Mouse (Mus musculus): ENCODE measurements around the gene Clec16a. TPM values are rescaled to one million over a fixed set of nuclear protein-coding genes. Genes with fewer than 3 reads are reported as not detected.

Clec16a gene
- polyA plus RNA-seq, 2 experiments, result 2.7 to 10.0 TPM

- H3K4me2 ChIP-seq (ENCODE audit: low read depth), result no peak overlapping the region
- 28% methylated on average over 2 of the region's 2 CpGs for WGBS (ENCODE audit: insufficient replicate concordance)
- H3K4me1 ChIP-seq (replicated peaks; ENCODE audit: control insufficient read depth in 2 of 2, insufficient read depth in 2 of 2, low read length in 1 of 2), result peaks cover 0 to 19% of the 10 kb centered on the region in 2 experiments; a peak in 2 of 4 replicates
- ATAC-seq (ENCODE audit: insufficient read depth) (no peak), DNase-seq (ENCODE audit: low read depth in 3 of 3, low spot score in 3 of 3) (no peak)
- H3K36me3 ChIP-seq (replicated peaks; ENCODE audit: control insufficient read depth, insufficient read depth, low read depth), result no peaks in the 10 kb centered on the region
- H3K27ac ChIP-seq, result no peak overlapping the region
- H3K9me3 ChIP-seq (ENCODE audit: control insufficient read depth, low read length), result no peaks in the 10 kb centered on the region
- no peak for TF ChIP-seq CTCF (IDR thresholded peaks at IDR 0.05; ENCODE audit: low read depth)
- TF ChIP-seq EP300 (IDR thresholded peaks at IDR 0.05; ENCODE audit: low read depth), result no peak
- H3K27me3 ChIP-seq (ENCODE audit: control insufficient read depth, insufficient read depth, low read length), result no peaks in the 10 kb centered on the region
- no peak overlapping the region for H3K9ac ChIP-seq (replicated peaks)
- no peak overlapping the region for H3K4me3 ChIP-seq (ENCODE audit: insufficient read depth in 1 of 2, low read depth in 2 of 2, low read length in 2 of 2)
Observed at GRCm38 (mm10) chr16:10661385-10661784, 116.2 kb downstream of the Clec16a start.

- DNase-seq (ENCODE audit: low read depth in 3 of 3, low spot score in 3 of 3) (no peak), ATAC-seq (ENCODE audit: insufficient read depth) (peak; percentile 69)
- TF ChIP-seq CTCF (IDR thresholded peaks at IDR 0.05; ENCODE audit: low read depth) (no peak), EP300 (IDR thresholded peaks at IDR 0.05; ENCODE audit: low read depth) (no peak)
- peaks cover 0 to 13% of the 10 kb centered on the region in 2 experiments; a peak in 1 of 4 replicates for H3K4me1 ChIP-seq (replicated peaks; ENCODE audit: control insufficient read depth in 2 of 2, insufficient read depth in 2 of 2, low read length in 1 of 2)
- H3K36me3 ChIP-seq (replicated peaks; ENCODE audit: control insufficient read depth, insufficient read depth, low read depth), result no peaks in the 10 kb centered on the region
- H3K4me2 ChIP-seq (ENCODE audit: low read depth), result no peak overlapping the region
- no peaks in the 10 kb centered on the region for H3K27me3 ChIP-seq (ENCODE audit: control insufficient read depth, insufficient read depth, low read length)
- WGBS (ENCODE audit: insufficient replicate concordance), result 57% methylated on average over 12 of the region's 12 CpGs
- H3K27ac ChIP-seq, result no peak overlapping the region
- no peak overlapping the region for H3K9ac ChIP-seq (replicated peaks)
- no peak overlapping the region for H3K4me3 ChIP-seq (ENCODE audit: insufficient read depth in 1 of 2, low read depth in 2 of 2, low read length in 2 of 2)
- H3K9me3 ChIP-seq (ENCODE audit: control insufficient read depth, low read length), result no peaks in the 10 kb centered on the region
Observed at GRCm38 (mm10) chr16:10663890-10664731, 119.0 kb downstream of the Clec16a start.

- Histone ChIP-seq H3K9ac (replicated peaks) (no peak overlapping the region), H3K4me2 (ENCODE audit: low read depth) (no peak overlapping the region), H3K4me1 (replicated peaks; ENCODE audit: control insufficient read depth in 2 of 2, insufficient read depth in 2 of 2, low read length in 1 of 2) (peaks cover 0 to 13% of the 10 kb centered on the region in 2 experiments; a peak in 1 of 4 replicates), H3K27me3 (ENCODE audit: control insufficient read depth, insufficient read depth, low read length) (no peaks in the 10 kb centered on the region), H3K9me3 (ENCODE audit: control insufficient read depth, low read length) (no peaks in the 10 kb centered on the region), H3K4me3 (ENCODE audit: insufficient read depth in 1 of 2, low read depth in 2 of 2, low read length in 2 of 2) (no peak overlapping the region), H3K36me3 (replicated peaks; ENCODE audit: control insufficient read depth, insufficient read depth, low read depth) (no peaks in the 10 kb centered on the region), H3K27ac (no peak overlapping the region)
- ATAC-seq (ENCODE audit: insufficient read depth) (peak; percentile 56), DNase-seq (ENCODE audit: low read depth in 3 of 3, low spot score in 3 of 3) (no peak)
- WGBS (ENCODE audit: insufficient replicate concordance), result 25% methylated on average over 12 of the region's 12 CpGs
- TF ChIP-seq CTCF (IDR thresholded peaks at IDR 0.05; ENCODE audit: low read depth), result peak; percentile 78
- TF ChIP-seq EP300 (IDR thresholded peaks at IDR 0.05; ENCODE audit: low read depth), result no peak
Observed at GRCm38 (mm10) chr16:10664921-10665894, 120.1 kb downstream of the Clec16a start.

- Histone ChIP-seq H3K9ac (replicated peaks) (no peak overlapping the region), H3K4me2 (ENCODE audit: low read depth) (no peak overlapping the region), H3K4me3 (ENCODE audit: insufficient read depth in 1 of 2, low read depth in 2 of 2, low read length in 2 of 2) (no peak overlapping the region), H3K27ac (no peak overlapping the region), H3K36me3 (replicated peaks; ENCODE audit: control insufficient read depth, insufficient read depth, low read depth) (no peaks in the 10 kb centered on the region), H3K4me1 (replicated peaks; ENCODE audit: control insufficient read depth in 2 of 2, insufficient read depth in 2 of 2, low read length in 1 of 2) (peaks cover 0 to 13% of the 10 kb centered on the region in 2 experiments; a peak in 1 of 4 replicates), H3K27me3 (ENCODE audit: control insufficient read depth, insufficient read depth, low read length) (no peaks in the 10 kb centered on the region), H3K9me3 (ENCODE audit: control insufficient read depth, low read length) (no peaks in the 10 kb centered on the region)
- TF ChIP-seq EP300 (IDR thresholded peaks at IDR 0.05; ENCODE audit: low read depth) (no peak), CTCF (IDR thresholded peaks at IDR 0.05; ENCODE audit: low read depth) (no peak)
- no peak for DNase-seq (ENCODE audit: low read depth in 3 of 3, low spot score in 3 of 3)
- no peak for ATAC-seq (ENCODE audit: insufficient read depth)
- 61% methylated on average over 3 of the region's 3 CpGs for WGBS (ENCODE audit: insufficient replicate concordance)
Observed at GRCm38 (mm10) chr16:10666766-10667165, 121.6 kb downstream of the Clec16a start.

Measured in liver, embryonic 14.5 days (tissue).